Mouse (Mus musculus) ovary, postnatal 14 days (tissue): ENCODE results near the gene Krt80.
A peak's percentile ranks its signal among the peaks of the same experiment; 100 is the strongest.

ENCODE experiments used
- DNase-seq: peaks from one replicate; pipeline ENCODE4 v3.0.0; 2022; ENCODE audit warnings: low spot score

Krt80 gene

GRCm38 (mm10) chr15:101316913-101317813 is 52.8 kb downstream of the Krt80 start:
- no peak for DNase-seq

- no peak for DNase-seq
Measured at GRCm38 (mm10) chr15:101316279-101316912, 53.6 kb downstream of the Krt80 start.

- DNase-seq: peak; percentile 88
Measured at GRCm38 (mm10) chr15:101315832-101316231, 54.1 kb downstream of the Krt80 start.

GRCm38 (mm10) chr15:101315378-101315777 is 54.6 kb downstream of the Krt80 start:
- DNase-seq: no peak

- no peak for DNase-seq
Measured at GRCm38 (mm10) chr15:101312006-101312405, 58.0 kb downstream of the Krt80 start.

- DNase-seq: no peak
Measured at GRCm38 (mm10) chr15:101311087-101311770, 58.7 kb downstream of the Krt80 start.

- no peak for DNase-seq
Measured at GRCm38 (mm10) chr15:101309493-101309892, 60.5 kb downstream of the Krt80 start.

- no peak for DNase-seq
Measured at GRCm38 (mm10) chr15:101308440-101309348, 61.3 kb downstream of the Krt80 start.

GRCm38 (mm10) chr15:101306459-101306858 is 63.5 kb downstream of the Krt80 start:
- no peak for DNase-seq

GRCm38 (mm10) chr15:101303830-101304229 is 66.1 kb downstream of the Krt80 start:
- no peak for DNase-seq

- no peak for DNase-seq
Measured at GRCm38 (mm10) chr15:101302201-101302600, 67.8 kb downstream of the Krt80 start.

- DNase-seq: no peak
Measured at GRCm38 (mm10) chr15:101300128-101300527, 69.8 kb downstream of the Krt80 start.

- DNase-seq: no peak
Measured at GRCm38 (mm10) chr15:101299480-101299960, 70.4 kb downstream of the Krt80 start.

- no peak for DNase-seq
Measured at GRCm38 (mm10) chr15:101298550-101298949, 71.4 kb downstream of the Krt80 start.

- DNase-seq: no peak
Measured at GRCm38 (mm10) chr15:101297988-101298387, 72.0 kb downstream of the Krt80 start.
